Mouse (Mus musculus): ENCODE measurements around the gene Gm42421. TPM values are rescaled to one million over a fixed set of nuclear protein-coding genes. Genes with fewer than 3 reads are reported as not detected.

Gm42421 gene
- total RNA-seq, 4 experiments from 2014 or later = 0.91 to 2.3 (median 1.6) TPM

Other genes with a start within 250 kb of the Gm42421 start
- 10 to 100 TPM; 21.5 to 25.3 (median 23.8) TPM for gene Usp42, start 195.9 kb upstream of the Gm42421 start, total RNA-seq (2022)
- 10 to 100 TPM; 42.9 to 43.6 (median 43.3) TPM for gene Eif2ak1, start 110.4 kb upstream of the Gm42421 start, total RNA-seq (2022)
- under 1 TPM in 1 of 4 experiments, not detected in 3; 0.24 TPM for gene Ankrd61, start 30.5 kb upstream of the Gm42421 start, total RNA-seq (2022)
- gene Aimp2, start 18.3 kb upstream of the Gm42421 start, total RNA-seq (2022) = 10 to 100 TPM; 27.6 to 32.1 (median 29.9) TPM
- 10 to 100 TPM; 18.2 to 22.7 (median 21.7) TPM for gene Pms2, start 18.2 kb upstream of the Gm42421 start, total RNA-seq (2022)
- 1 to 10 TPM; 4.0 to 6.2 (median 5.0) TPM for gene Rsph10b, start 4.9 kb downstream of the Gm42421 start, total RNA-seq (2022)
- 10 to 100 TPM; 39.1 to 44.3 (median 40.7) TPM for gene Ccz1, start 86.7 kb downstream of the Gm42421 start, total RNA-seq (2022)
- gene Ocm, start 98.5 kb downstream of the Gm42421 start, total RNA-seq (2022) = 1 to 10 TPM; 1.0 to 2.6 (median 1.1) TPM
- gene Lmtk2, start 172.3 kb downstream of the Gm42421 start, total RNA-seq (2022) = 100 to 1,000 TPM; 133 to 154 (median 141) TPM

Data from left cerebral cortex, adult 8-10 months (tissue).